Mouse (Mus musculus): ENCODE results near the gene Spast.

The Spast gene

DNA sequence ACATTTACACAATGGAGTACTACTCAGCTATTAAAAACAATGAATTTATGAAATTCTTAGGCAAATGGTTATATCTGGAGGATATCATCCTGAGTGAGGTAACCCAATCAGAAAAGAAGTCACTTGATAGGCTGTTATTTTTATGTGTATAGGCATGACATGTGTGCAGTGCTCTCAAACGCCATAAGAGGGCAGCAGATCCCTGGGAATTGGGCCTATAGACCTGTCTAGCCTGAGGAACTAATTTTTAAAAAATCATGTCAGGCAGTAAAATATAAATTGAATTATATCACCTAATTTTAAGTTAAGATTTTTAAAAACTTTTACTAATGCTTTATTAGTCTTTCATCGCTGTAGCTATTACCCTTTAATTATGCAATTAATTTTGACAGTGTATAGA, 10.6 kb upstream of the Spast start:
- peak; percentile 26 to 27 for DNase-seq

- DNase-seq = no peak
Observed at GRCm38 (mm10) chr17:74331049-74331676, 7.6 kb upstream of the Spast start.

DNA sequence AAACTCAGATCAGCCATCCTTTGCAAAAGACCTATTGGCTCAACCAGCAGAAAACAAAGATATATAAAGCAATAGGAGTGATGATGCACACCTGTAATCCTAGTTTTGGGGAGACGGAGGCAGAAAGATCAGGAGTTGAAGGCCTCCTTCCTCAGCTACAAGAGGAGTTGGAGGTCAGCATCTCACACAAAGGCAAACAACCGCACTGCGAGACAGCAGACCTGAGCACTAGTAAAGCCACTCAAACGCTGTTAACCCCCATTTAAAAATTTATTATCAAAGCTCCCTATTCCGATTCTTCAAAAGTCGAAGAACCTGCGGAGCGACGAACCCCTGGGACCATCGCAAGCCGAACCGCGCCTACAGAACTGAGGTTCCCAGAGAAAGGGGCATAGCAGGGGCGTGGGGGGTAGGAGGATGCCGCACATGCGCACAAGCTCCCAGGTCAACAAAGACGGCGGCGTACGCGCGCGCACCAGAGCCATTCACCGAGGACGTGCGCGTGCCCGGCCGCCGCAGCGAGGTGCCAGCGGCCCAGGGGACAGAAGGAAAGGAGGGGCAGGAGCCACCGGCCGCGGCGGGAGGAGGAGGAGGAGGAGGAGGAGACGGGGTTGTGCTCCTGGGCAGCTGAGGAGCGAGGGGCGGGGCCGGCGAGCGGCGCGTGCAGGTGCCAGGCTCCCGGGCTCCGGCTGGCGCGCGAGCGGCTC, 409 bp upstream of the Spast start:
- peak; percentile 95 to 96 for DNase-seq

DNA sequence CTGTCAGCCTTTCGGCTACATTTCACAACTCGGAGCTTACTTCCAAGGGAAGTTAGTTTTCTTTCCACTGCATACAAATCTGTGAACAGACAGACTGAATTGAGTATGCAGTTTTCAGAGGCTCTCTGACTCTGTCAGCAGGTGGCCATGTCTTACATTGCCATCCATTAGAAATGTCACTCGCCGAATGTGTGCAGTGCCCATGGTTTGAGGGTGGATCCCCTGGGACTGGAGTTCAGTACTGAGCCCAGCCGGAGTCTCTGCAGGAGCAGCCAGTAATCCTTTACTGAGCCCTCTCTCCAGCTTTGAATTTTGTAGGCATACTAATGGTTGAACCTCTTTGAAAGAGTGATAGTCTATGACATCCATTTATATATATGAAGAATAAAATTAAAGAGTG, 2.4 kb downstream of the Spast start:
- no peak for DNase-seq

DNA sequence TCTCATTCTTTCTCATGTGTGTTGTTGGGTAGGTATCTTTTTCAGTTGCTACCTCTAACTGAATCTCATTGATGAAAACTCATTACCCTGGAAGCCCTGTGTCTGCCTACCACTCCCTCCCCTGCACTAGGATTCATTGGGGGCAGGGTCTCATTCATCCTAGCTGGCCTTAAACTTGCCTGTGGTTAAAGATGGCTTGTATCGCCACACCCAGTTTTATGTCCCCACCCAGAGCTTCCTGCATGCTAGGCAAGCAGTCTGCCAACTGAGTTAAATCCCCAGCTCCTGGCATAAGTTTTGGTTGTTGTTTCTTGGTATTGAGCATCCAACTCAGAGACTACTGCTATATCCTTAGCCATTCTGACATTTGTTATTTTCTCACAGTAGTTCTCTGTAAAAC, 24.8 kb downstream of the Spast start:
- no peak for DNase-seq

DNA sequence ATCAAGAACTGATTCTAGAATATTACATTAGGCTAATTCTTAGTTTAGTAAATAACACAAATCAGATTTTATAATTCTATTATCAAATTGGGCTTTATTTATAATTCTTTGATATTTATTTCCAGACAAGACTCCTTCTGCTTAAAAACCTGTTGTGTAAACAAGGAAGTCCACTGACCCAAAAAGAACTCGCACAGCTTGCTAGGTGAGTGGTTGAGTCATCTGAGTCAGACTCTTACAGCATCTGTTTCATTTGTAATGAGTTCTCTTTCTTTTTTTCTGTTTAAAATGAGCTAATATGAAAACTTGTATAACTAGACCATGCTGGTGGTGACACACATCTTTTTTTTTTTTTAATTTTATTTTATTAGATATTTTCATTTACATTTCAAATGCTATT, 38.1 kb downstream of the Spast start:
- DNase-seq = no peak

DNA sequence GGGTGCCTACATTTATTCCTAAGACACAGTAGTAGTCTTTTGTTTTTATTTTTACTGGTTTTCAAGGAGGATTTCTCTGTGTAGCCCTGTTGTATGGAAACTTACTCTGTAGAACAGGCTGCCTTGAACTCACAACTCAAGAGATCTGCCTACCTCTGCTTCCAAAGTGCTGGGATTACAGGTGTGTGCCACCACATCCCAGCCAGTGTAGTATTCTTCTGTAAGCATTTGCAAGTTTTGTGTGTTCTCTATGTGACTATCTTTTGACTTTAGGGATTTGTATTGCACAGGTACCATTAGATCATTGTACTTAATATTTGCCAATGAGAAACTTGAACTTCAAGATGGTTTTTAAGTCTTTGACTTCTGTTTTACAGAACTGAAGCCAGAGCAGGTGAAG, 47.9 kb downstream of the Spast start:
- DNase-seq = no peak

DNA sequence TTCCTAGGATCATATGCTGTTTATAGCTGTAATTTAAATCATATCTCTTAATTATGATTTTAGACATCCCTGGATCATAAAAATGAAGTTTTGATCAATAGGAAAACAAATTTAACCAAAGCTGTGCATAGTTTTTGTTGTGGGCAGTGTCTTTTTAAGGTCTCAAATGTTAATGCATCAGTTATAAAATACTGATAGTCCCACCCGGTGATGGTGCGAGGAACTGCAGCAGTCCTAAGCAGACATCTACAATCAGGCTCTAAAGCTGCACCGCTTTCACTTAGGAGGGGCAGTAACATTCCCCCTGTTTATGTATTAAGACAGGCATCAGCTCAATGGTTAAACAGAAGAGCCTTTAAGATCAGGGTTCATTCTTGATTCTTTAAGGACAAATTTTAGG, 51.1 kb downstream of the Spast start:
- no peak for DNase-seq

DNA sequence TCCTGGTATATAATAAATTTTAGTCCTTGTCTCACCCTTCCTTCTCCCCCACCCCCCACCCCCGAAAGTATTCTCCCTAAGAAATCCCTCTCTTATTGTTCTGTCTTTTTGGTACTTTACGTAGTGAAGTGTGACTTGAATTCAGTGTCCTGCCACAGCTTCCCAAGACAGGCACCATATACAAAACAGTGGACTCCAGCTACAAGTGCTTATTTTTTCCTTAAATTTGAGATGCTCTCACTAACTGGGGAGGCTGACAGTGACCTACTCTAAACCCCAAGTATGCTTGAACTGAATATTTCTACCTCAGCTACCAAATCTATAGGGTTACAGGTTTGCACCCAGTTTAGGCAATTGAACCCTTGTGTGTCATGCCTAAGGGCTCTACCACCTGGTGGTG, 55.6 kb downstream of the Spast start:
- DNase-seq = no peak

DNA sequence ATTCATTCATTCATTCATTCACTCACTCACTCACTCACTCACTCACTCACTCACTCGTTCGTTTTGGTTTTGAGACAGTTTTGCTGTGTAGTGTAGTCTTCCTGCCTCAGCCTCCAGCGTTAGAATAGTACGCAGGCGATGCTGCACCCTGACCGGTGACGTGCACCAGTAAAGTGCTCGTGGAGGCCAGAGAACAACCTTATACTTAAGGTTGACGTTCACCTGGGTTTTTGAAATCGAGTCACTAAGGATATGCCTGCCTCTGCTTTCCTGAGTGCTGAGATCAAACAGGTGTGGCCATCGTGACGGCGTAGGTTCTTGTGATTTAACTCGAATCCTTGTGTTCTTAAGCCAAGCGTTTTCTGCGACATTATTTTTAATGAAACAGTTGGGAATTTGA, 56.1 kb downstream of the Spast start:
- DNase-seq = no peak

DNA sequence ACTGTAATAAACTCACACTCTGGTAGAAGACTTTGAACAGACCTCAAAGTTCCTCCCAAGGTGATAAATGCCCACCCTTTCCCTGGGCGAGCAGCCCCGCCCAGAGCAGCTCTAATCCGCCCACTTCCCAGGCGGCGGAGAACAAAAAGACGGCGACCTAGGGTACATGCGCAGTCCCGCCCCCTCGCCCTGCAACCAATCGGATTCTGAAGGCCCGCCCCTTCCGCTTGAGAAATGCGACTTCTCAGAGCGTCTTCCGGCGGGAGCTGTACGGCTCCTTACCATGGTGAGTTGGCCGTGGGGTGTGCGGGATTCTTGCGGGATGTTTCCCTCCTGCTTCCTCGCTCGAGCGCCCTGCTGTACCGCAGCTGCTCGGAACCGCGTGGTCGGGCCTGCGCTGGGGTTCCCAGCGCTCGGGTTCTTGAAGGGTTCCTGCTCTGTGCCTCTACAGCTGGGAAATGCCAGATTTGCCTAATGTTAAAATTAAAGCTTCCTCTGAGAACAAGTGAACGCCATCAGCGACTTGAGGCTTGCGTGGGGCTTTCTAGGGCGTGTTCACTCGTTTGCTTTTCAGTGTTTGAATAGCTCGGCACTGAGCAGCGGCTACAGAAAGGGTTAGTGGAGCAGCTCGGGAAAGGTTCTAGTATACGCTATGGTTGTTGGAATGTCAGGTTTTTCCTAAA, 56.7 kb downstream of the Spast start, which contains the start of gene Slc30a6:
Gene Slc30a6, plus strand, starts transcription at position 226 of the 683 bp plus-strand sequence.
- peak; percentile 97 for DNase-seq

DNA sequence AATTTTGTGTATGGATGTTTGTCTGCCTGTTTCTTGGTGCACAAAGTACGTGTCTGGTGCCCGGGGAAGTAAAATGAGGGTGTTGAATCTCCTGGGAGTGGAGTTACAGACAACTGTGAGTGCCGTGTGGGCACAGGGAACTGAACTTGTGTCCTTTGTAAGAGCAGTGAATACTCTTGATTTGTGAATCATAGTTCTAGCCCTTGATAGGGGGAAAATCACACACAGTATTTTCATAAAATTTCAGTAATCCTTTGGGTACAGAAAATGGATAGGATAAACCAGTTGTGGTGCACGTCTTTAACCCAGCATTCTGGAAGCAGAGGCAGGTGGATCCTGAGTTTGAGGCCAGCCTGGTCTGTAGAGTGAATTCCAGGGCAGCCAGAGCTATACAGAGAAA, 58.0 kb downstream of the Spast start:
- no peak for DNase-seq

DNA sequence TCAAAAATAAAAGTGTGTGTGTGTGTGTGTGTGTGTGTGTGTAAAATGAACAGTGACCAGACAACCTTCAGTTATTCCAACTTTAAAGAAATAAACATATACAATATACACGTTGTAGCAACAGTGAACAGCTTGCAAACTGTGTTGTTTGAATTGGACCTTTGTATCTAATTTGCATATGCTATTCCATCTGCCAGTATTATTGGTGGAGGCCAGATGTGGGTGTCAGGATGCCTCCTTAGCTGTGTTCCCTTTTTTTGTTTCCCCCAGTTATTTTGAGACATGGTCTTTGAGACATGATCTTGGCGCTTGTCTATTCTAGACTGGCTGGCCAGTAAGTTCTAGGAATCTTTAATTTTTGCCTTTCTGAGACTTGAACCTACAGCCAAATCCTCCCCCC, 58.4 kb downstream of the Spast start:
- no peak for DNase-seq

DNA sequence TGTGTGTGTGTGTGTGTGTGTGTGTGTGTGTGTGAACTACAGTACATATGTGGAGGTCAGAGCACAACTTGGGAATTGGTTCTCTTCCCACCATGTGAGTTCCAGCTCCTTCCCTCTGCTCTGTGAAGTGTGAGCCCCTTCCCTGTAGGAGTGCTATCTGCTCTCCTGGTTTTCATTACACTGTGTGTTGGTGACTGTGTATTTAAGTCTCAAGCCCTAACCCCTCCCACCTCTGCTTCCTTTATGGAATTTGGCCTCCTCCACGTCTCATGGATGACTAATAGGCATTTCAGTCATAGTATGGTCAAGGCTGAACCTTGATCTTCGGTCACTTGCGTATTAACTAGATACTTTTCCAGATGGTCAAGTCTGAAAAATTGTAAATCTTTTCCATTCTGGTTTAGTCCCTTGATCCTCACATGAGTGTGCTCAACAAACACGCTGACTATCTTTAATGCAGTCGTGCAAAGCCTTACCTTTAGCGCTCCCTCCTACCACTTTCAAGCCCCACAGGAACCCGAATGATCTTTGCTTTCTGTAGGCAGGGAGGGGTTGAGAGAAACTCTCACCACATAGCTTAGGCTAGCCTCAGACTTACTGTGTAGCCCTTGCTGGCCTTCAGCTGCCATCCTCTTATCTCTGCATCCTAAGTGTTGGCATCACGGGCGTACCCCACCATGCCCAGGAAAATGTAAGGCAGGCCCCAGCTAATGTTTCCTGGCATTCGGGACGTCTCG, 63.9 kb downstream of the Spast start:
- no peak for DNase-seq

DNA sequence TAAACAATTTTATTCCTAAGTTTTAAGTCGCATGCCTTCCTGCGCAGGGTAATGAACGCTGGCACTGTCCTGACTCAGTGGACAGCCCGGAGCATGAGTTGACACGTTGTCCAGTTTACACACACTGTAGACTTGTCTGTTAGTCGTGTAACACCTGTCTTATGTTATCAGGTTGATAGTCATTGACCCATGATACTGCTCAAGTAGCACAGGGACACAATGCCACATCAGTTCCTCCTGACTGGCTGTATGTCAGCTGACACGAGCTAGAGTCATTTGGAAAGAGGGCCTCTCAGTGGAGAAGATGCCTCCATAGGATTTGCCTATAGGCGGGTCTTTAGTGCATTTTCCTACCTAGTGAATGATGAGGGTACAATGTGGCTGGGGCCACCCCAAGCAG, 67.7 kb downstream of the Spast start:
- no peak for DNase-seq

DNA sequence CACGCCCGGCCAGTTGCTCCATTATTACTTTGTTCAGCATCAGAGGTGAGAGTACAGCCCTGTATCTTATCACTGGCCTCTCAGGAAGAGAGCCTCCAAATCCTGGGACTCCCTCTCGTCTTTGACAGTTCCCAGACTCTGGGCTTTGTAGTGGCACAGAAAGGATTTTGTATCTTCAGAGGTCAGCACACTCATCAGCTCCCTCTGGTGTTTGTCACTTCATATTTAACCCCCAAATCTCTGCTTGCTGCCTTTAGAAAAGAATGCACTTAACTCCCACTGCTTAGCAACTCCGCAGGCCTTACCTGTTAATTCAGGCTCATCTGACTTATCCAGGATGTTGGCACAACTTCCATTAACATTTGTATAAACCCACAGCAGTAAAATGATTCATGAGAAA, 70.9 kb downstream of the Spast start:
- DNase-seq = no peak

DNA sequence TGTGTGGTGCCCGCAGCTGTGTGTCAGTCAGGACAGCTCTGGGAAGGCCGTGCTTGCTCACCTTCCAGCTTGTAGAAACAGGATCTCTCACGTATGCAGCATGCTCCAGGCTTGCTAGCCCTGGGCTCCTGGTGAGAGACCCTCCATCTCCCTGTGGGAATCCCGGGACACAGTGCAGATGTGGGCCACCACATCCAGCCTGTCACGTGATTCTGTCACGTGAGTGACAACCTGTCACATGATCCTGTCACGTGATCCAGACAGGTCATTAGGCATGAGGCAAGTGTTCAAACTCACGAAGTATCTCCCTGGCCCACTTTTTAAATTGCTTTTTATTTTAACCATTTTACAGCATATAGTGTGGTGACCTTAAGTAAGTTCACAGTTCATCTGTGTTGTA, 74.5 kb downstream of the Spast start:
- DNase-seq = no peak

GRCm38 (mm10) chr17:74414671-74415070, 75.9 kb downstream of the Spast start:
- DNase-seq = no peak

DNA sequence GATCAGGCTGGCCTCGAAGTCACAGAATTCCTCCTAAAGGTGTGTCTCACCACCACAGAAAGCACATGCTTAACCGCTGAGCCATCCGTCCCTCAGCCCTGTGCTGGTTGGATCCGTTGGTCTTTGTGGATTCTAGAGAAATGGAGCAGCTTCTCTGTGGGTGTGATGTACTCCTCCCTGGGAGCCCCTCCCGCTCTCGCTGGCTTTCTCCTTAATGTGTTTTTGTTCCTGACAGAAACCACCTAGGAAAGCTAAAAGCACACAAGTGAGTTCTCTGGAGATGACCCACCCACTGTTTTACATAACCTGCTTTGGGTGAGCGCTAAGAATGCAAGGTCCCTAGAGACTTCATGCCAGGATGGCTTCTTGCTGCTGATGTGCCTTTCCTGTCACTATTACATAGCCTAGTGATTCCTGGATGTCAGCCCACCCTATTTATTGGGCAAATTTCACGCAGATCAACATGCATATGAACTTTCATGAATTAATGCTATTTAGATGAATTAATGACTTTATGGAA, 78.1 kb downstream of the Spast start:
- DNase-seq = no peak

- no peak for DNase-seq
Observed at GRCm38 (mm10) chr17:74418171-74418570, 79.4 kb downstream of the Spast start.

GRCm38 (mm10) chr17:74420656-74421055, 81.9 kb downstream of the Spast start:
- no peak for DNase-seq

DNA sequence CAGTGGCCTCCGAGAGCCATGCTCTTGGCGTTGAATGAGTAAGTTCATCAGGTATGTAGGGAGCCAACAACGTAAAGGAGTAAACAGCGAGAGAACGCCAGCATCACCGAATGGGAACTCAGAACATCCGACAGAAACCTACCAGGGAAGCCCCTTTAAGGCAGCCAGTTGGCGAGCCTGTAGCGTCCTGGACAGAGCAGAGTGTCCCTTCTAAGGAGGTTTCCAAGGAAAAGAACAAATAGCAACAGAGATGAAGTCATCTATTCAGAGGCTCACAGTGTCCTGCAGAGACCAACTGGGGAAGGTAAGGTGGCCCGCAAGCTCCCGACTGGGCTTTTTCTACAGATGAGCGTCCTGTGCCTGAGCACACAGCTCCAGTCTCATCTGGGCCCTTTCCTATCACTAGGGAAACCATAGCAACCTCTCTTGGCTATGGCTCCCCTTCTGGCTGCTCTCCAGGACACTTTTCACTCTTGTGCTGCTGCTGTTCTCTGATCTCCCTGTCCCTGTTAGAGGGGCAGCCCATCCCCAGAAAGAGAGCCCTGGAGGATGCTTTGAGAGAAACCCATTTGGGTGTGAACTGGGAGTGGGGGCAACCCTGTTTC, 85.7 kb downstream of the Spast start:
- peak in 1 of 2 experiments; percentile 5 for DNase-seq

GRCm38 (mm10) chr17:74430074-74430473, 91.3 kb downstream of the Spast start:
- DNase-seq = no peak

Data from cerebellum, postnatal 36 days (tissue).